Mouse (Mus musculus): ENCODE results near the gene Limd1.

Gene Limd1

GRCm38 (mm10) chr9:123481136-123481535 lies 2.6 kb downstream of the Limd1 start:
- no peak for DNase-seq (ENCODE audit: low spot score in 2 of 2)

DNA sequence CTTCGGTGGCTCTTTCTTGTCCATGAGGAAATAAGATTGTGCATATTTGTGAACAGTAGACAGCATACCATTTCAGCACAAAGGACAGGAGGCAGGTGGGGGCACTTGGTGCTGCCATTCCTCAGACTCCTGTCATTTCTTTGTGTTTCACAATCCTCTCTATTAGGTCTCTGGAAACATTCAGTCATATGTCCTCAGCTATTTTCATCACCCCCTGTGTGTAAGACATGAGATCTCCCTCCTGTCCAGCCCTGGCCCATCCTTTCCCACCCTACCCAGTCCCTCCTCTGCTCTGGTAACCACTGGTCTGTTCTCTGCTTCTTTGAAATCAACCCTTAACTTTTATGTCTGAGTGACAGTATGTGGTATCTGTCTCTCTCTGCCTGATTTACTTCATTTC lies 5.1 kb downstream of the Limd1 start:
- DNase-seq (ENCODE audit: low spot score in 2 of 2): no peak

GRCm38 (mm10) chr9:123484830-123485229 lies 6.3 kb downstream of the Limd1 start:
- no peak for DNase-seq (ENCODE audit: low spot score in 2 of 2)

DNA sequence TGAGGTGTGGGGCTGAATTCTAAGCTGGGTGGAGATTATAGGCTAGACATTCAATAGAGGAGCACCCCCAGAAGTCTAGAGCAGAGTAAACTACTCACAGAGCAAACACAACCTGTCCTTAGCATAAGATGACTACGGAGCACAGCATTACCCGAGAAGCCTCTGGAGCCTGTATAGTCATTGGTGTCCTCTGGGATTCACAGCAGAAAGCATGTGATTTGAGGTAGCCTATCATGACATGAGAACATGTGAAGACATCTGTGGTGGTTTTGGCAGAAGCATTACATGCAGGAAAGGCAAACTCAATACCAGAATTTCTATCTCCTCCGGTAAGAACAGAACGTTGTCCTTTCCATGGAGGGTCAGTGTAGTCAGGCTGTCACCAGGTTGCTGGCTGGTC lies 7.1 kb downstream of the Limd1 start:
- no peak for DNase-seq (ENCODE audit: low spot score in 2 of 2)

- no peak for DNase-seq (ENCODE audit: low spot score in 2 of 2)
Observed at GRCm38 (mm10) chr9:123486635-123487034, 8.1 kb downstream of the Limd1 start.

GRCm38 (mm10) chr9:123489073-123489472 lies 10.6 kb downstream of the Limd1 start:
- DNase-seq (ENCODE audit: low spot score in 2 of 2): no peak

GRCm38 (mm10) chr9:123489727-123490343 lies 11.3 kb downstream of the Limd1 start:
- no peak for DNase-seq (ENCODE audit: low spot score in 2 of 2)

DNA sequence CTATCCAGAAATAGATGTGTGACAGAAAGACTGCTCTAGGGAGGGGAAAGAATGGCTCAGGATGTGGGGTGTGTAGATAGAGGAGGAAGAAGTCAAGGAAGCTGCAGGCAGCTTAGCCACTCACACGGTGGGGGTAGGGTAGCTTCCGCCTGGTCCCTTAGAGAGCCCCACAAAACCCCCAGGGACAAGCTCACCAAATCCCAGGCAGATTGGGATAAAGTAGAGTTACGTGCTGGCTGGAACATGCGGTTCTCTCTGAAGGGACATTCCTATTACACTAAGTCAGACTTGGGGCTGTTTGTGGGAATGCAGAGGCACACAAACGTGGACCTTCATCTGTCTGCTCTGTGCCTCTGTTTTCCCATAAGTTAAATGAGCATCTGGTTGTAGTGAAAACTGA lies 12.4 kb downstream of the Limd1 start:
- DNase-seq (ENCODE audit: low spot score in 2 of 2): no peak

GRCm38 (mm10) chr9:123491917-123492585 lies 13.5 kb downstream of the Limd1 start:
- DNase-seq (ENCODE audit: low spot score in 2 of 2): no peak

GRCm38 (mm10) chr9:123496665-123497064 lies 18.2 kb downstream of the Limd1 start:
- no peak for DNase-seq (ENCODE audit: low spot score in 2 of 2)

GRCm38 (mm10) chr9:123497906-123498305 lies 19.4 kb downstream of the Limd1 start:
- DNase-seq (ENCODE audit: low spot score in 2 of 2): no peak

DNA sequence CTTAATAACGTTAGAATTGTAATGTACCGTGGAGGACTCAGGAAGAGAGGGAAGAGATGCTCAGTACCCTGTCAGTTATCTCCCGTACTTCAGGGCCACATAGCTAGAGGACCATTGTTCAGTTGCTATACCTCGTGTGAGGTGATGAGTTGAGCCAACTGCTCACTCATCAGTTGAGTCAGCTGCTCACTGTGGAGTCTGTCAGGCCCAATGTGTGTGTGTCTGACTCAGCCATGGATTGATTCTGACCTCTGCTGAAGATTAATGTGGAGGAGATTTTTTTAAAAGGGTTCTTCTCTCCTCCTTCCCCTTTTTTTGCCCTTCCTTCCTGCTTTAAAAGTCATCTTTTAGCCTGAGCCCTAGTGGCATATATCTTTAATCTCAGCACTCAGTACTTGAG lies 22.0 kb downstream of the Limd1 start:
- DNase-seq (ENCODE audit: low spot score in 2 of 2): no peak

DNA sequence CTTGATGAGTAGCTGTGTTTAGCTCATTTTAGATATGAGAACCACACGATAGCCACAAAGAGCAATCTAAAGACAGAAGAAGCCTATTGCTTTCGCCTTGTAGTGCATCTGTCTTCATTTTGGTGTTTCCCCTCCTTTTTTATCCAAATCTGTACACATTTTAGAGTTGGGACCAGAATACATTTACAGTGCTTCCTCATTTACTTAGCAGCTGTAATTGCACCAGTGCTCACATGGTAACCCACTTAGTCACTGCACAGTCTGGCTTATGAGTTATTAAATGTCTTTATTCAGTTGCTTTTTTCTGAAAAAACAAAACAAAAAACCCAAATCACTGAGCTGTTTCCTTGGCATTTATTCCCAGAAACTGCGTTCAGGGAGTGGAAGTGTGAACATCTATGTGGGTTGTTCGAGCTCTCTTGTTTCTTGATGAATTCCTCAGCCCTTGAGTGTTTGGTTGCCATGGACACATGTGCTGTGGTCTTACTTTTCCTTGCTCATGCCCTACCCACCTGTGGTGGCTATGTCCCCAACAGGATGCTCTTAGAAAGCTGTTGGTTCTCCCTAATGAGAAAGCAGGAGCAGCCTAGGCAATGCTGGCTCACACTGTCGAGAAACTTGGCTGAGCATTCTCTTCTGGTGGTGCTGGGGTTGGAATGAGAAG lies 24.8 kb downstream of the Limd1 start:
- DNase-seq (ENCODE audit: low spot score in 2 of 2): peak; percentile 56 to 70

GRCm38 (mm10) chr9:123504325-123504724 lies 25.8 kb downstream of the Limd1 start:
- DNase-seq (ENCODE audit: low spot score in 2 of 2): no peak

DNA sequence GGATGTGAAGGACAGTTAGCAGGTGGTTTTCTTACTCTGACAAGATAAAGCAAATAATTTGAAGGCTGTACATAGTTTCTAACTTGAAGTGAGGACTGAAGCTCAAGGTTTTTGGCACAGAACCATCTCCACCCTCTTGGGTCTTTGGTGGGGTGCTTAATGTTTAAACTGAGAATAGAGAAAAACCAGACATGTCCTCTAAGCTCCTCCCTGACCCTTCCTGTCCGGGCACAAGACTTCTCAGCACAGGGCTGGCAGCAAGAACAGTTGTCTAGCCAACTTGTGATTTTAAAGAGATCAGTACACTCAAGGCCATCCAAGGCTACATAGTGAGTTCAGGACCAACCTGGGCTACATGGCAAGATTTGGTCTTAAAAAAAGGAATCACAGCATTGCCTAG lies 27.1 kb downstream of the Limd1 start:
- DNase-seq (ENCODE audit: low spot score in 2 of 2): no peak

DNA sequence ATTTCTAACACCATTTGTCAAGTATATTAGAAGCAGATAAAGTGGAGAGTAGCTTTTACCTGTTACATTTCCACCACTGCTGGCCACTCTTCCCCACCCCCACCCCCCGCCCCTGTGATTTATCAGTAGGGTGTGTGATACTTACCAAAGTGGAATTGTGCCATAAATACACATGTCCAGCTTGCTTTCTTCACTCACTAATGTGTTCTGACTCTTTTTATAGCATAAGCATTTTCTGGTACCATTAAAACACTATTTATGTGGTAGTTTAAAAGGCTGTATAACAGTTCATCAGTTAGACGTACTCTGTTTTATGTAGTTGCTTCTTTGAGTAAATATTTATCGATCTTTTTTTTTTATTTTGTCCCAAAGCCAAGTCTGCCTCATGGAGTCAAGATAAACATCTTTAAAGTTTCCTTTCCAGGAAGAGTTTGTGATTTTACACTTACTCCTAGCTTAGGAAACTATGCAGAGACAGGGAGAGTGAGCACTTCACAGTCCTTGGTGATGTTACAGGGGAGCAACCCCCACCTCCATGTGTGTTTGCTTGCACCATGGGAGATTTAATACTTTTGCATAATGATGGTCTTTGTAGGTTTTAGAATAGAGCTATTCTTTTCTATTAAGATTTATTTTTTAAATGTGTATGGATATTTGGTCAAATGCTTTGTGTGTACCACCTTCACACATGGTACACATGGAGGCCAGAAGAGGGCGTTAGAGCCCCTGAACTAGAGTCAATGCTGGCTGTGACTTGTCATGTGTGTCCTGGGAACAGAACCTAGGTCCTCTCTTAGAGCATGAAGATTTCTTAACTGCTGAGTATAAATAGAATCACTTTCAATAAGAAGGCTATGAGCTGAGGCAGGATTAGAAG lies 28.0 kb downstream of the Limd1 start:
- no peak for DNase-seq (ENCODE audit: low spot score in 2 of 2)

GRCm38 (mm10) chr9:123507380-123507779 lies 28.9 kb downstream of the Limd1 start:
- no peak for DNase-seq (ENCODE audit: low spot score in 2 of 2)

GRCm38 (mm10) chr9:123508986-123509385 lies 30.5 kb downstream of the Limd1 start:
- DNase-seq (ENCODE audit: low spot score in 2 of 2): no peak

DNA sequence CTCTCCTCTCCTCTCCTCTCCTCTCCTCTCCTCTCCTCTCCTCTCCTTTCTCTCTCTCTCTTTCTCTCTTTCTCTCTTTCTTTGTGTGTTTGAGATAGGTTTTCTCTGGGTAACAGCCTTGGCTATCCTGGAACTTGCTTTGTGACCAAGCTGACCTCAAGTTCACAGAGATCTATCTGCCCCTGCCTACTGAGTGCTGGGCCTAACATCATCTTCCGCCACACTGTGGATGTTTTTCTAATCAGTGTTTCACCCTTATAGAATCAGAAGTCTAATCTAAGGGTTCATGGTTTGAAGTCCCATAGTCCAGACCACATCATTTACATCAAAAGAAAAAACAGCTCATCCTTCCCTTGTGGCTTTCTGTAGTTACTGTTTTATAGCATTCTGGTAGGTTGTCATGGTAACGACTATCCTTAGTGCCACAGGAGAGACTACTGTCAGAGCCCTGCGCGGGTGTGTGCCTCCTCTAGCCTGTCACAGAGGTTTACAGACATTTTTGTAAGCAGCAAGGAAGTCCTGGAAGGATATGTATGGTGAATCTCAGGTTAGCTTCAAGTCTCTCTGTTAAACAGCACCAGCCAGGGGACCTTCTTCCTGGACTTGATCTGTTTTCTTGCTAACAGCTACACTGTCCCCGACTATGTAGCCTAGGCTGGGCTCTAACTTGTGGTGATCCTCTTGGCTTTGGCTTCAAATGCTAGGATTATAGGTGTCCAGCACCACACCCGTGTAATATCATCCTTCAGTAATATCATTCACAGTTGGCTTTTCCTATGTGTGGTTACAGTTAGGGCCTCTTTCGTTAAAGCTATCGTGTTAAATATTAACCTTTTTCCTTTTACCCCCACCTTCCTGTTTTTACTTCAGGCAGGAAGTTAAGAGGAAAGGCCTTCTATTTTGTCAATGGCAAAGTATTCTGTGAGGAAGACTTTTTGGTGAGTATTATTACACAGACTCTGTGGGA lies 31.4 kb downstream of the Limd1 start:
- DNase-seq (ENCODE audit: low spot score in 2 of 2): peak in 1 of 2 experiments; percentile 41

DNA sequence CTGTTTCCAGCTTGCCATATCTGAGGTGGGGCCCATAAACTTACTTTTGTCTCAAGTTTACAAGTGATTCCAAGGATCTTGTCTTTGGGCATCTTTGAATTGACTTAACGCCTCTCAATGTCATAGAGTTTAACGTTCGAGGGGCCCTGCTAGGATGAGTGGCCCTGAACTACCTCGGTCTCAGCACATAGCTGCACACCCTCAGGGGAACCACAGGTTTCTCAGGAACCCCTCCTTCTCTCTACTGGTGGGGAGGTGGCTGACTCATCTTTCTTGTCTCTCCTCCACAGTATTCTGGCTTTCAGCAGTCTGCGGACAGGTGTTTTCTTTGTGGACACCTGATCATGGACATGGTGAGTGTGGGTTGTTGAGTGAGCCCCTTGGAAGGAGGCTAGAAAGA lies 32.4 kb downstream of the Limd1 start:
- no peak for DNase-seq (ENCODE audit: low spot score in 2 of 2)

GRCm38 (mm10) chr9:123512482-123512881 lies 34.0 kb downstream of the Limd1 start:
- DNase-seq (ENCODE audit: low spot score in 2 of 2): no peak
